Mouse (Mus musculus) fat pad, adult 2 months (tissue): ENCODE results near the gene Tubb2b.
"Not testable (repeated sequence)": the region's sequence is repeated elsewhere in the genome, so short reads cannot be mapped to it uniquely, and the experiment has no call there.

ENCODE experiments used
- DNase-seq: peaks from one replicate; pipeline ENCODE4 v3.0.0-alpha.2; 2011; ENCODE audit warnings: low read depth, low spot score; ENCODE audit errors: extremely low read depth

Gene Tubb2b

GRCm38 (mm10) chr13:34109035-34109676 is 21.1 kb downstream of the Tubb2b start:
- DNase-seq, result no peak

DNA sequence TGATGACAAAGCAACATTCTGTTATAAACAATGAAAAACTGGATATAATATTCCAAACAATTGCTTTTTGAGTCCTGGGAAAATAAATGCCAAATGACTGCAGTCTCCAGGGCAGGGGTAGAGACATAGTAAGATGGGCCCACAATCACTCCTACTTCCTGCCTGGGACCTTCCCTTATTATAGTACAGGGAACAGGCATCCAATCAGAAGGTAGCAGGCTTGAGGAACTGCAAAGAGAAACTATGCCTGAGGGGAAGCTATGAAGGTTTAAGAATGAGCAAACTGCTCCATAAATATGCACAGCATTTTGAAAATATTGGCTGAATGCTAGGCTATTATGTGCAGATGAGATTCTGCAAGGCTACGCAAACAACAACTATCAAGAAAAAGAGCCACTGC is 23.3 kb downstream of the Tubb2b start:
- DNase-seq, result no peak

DNA sequence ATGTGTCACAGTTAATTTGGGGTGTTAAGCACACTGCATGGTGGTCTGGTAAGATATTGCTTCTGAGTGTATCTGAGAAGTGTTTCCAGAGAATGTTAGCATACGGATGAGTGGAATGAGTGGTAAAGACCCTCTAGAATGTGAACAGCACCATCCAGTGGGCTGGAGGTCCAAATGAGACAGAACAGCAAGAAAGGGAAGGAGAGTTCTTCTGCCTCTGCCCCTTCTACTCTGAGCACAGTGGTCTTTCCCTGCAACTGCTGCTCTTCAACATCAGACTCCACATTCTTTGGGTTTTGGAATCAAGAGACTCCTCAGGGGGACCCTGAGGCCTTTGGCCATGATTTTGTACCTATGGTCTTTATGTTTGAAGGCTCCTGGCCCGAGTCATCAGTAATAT is 24.0 kb downstream of the Tubb2b start:
- DNase-seq, result no peak

DNA sequence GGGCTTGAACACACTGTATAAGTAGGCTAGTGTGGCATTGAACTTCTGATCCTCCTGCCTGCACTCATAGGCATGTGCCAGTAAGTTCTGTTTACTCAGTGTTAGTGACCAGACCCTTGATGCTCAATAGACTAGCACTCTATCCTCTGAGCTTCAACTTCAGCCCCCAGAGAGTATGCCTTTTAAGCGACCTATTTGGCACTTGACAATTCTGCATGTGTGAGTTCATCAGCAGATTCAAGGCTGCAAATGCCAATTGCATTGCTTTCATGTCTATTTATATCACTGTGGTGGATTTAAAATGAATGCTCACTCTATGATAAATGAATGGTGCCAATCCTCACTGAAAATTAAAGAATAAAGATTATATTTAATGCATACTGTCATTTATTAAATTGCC is 24.9 kb downstream of the Tubb2b start:
- DNase-seq, result no peak

GRCm38 (mm10) chr13:34101908-34102307 is 28.4 kb downstream of the Tubb2b start:
- DNase-seq, result no peak

DNA sequence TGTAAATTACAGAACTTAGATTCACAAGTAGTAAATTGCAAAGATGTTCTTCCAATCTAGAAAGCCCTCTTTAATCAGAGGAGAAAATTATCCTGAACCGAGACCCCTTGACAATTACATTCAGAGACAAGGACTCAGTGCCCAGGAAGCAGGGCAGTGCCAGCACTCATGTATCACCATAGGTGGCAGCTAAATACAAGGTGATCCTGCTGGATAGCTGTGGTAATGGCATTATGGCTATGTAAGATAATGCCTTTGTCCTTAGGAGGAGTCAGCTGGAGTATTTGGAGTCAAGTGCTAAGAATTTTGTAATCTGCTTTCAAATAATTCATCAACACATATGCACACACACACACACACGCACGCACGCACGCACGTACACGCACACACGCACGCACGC is 29.0 kb downstream of the Tubb2b start:
- DNase-seq, result no peak

- DNase-seq, result no peak
Measured at GRCm38 (mm10) chr13:34100733-34101132, 29.5 kb downstream of the Tubb2b start.

- DNase-seq, result no peak
Measured at GRCm38 (mm10) chr13:34097086-34097485, 33.2 kb downstream of the Tubb2b start.

DNA sequence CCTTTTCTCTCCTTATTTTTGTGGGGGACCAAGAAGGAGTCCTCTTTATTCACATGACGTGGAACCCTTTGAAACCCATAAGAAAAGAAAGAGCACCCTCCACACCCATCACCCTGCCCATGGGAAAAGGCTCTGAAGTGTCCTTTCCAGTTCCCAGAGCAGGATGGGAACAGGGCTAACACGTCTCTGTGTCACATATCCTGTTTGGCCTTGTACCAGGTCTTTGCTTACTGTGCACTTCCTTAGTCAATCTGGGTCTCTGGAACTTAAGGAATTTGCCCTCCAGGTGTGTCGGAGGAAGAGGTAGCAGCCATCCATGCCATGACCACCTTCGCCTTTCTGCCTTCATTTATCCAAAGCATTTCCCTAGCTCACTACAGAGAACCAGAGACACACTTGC is 33.8 kb downstream of the Tubb2b start:
- DNase-seq, result no peak

DNA sequence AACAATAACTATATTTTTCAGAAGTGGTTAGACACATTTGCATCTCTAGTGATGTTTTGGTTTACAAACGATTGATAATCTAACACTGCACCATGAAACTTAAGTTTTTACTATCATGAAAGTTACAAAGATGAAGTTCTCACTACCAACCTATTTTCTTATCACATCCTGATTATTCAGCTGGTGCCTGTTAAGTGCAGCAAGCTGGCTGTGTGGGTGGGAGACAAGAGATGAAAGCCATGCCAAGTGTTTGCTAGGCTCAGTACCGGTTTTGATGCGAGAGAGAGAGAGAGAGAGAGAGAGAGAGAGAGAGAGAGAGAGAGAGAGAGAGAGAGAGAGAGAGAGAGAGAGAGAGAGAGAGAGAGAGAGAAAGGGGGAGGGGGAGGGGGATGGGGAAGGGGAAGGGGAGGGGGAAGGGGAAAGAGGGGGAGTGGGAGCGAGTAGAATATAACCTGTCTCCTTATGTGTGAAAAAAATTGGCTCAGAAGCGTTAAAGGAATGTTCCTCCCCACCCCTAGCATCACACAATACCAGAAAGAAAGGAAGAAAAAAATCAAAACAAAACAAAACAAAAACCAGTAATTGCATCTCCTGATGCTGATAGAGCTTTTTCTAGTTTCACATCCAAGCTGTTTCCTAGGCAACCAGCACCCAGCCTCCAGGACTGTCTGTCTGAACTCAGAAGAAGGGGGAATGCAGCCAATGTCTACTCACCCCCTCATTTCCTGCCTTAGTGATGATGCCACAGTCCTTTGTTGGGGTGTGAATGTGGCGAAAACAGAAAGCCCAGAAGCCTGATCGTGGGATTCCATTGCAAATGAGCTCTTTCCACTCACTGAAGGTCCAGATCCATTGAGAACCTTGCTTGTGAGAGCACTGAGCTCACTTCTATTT is 34.5 kb downstream of the Tubb2b start:
- no peak for DNase-seq

GRCm38 (mm10) chr13:34089358-34089757 is 40.9 kb downstream of the Tubb2b start:
- no peak for DNase-seq

GRCm38 (mm10) chr13:34088871-34089288 is 41.4 kb downstream of the Tubb2b start:
- DNase-seq, result no peak

DNA sequence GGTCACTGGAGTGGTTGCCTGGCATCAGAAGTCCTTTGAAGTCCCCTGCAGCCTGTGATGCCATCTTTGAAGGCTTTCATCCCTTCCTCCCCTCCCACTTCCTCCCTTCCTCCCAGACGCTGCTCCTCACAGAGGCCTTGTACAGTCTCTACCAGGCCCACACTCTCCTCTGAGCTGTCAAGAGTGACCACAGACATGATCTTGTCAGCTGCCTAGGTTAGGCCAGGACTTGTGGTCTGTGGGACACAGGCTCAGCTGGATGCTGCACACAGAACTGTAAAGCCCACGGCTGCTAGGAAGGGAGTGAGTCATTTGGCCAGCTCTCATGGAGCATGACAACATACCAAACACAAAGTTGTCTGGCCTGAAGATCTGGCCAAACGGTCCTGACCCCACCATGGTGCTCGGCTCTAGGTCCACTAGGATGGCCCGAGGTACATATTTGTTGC is 42.0 kb downstream of the Tubb2b start:
- not testable (repeated sequence) for DNase-seq

GRCm38 (mm10) chr13:34087052-34087812 is 43.0 kb downstream of the Tubb2b start:
- no peak for DNase-seq

DNA sequence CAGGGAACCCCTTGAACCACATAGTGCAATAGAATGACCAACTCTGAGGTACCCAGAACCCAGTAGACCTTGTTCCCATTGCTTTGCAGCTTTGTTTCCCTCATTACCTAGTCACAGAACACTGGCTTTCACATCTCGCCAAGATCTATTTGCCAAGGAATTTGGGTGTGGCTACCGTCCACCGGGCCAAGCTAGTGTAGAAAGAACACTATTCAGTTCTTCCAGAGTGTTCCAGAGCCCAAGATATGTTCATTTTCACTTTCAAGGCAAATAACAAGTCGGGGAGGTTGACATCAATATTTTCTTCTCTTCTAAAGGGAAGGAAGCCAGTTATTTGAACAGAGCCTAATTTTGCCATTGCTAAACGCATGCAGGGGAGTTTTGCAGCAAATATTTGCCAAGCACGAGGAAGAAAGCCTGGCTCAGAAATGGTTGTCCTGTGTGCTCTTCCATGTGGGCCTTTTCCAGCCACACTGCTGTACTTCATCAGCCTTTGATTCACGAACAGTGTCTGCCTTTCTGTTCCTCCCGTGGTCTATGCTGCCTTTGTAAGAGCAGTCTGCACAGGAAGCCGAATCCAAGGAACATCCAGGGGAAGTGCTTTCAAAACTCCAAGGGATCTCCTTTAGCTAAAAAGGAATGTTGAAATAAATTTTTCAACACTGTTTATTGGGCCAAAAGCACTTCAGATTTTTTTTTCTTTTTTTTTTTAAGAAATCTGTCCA is 46.1 kb downstream of the Tubb2b start:
- DNase-seq, result no peak

DNA sequence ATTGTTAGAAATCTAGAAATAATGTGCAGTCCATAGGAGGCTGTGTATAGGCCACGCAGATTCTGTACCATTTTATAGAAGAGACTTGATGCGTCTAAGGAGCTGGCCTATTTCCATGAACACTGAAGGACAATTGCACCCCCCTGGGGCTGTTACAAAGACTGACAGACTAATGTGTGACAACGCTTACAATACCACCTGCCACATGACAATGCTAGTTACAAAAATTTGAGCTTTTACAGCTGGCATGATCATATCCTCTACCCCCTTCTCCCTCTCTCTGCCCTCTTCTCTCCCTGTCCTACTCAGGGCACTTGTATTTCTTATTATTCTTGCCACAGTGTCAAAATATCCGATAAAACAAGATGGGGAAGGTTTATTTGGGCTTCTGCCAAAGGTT is 48.3 kb downstream of the Tubb2b start:
- no peak for DNase-seq

- DNase-seq, result no peak
Measured at GRCm38 (mm10) chr13:34079801-34080200, 50.5 kb downstream of the Tubb2b start.

DNA sequence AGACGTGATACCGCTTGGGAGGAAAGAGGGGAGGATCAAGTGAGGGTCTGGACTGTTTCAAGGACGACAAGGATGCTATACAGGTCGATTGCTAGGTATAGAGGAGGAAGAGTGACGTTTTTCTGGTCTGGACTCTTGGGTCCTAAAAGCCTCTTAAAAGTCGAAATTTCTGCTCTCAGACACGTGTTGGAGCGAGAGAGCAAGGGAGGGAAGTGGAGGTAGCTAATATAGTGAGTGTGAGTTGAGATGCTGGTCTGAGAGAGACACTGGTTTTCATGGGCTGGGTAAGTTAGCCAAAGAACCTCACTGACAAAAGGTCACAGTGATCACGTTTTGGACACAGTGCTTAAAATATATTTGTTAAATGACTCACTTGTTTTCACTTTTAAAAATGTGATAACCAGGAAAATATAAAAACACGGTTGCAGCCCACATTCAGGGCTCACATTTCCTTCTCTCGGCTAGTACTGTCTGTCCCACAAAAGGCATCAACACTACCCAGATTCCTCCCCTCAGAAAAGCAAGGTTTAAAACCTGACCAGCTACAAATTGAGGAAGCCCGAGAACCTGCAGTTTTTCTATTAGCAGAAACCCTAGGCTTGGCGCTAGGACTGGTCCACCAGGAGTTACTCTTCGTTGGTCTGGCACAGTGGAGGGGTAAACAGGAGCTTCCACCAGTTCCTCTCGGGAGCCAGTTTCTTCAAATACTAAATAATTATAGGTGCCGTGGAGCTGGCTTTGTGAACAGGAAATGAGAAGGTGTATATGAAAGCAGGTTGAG is 51.6 kb downstream of the Tubb2b start:
- DNase-seq, result no peak

GRCm38 (mm10) chr13:34077492-34078271 is 52.6 kb downstream of the Tubb2b start, which contains the start of gene Tubb2a:
Tubb2a (minus strand) TSS chr13:34078007.
- no peak for DNase-seq
